Mouse (Mus musculus): ENCODE measurements at regions not wholly inside any gene's neighbourhood (a gene's known extent, or its start where the extent isn't known, plus 50 kb on each side); places are given as distances from the start of the nearest gene placed in this dataset.

DNA sequence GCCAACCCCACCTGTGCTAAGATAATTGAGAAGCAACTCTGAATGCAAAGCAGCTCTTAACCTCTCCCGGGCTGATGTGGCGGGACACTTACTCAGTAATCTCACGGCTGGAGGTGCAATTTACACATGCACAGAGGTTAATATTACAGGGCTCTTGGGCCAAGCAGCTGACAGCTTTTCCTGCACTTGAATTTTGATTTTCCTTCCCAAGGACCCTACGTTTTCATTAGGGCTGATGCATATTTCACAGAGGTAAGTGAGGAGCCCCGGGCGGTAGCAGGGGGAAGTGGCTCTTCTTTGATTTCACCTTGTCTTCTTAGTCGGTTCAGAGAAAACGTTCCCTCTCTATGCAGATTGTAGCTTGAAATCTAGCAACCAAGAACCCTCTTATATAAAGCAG is 139.7 kb downstream of the 1700010I14Rik start:
- no peak for TF ChIP-seq POLR2A (IDR thresholded peaks at IDR 0.05; ENCODE audit: insufficient read length, low read depth)
- no peak for TF ChIP-seq TCF12 (IDR thresholded peaks at IDR 0.05; ENCODE audit: insufficient read depth, poor library complexity, severe bottlenecking)
- TF ChIP-seq USF1 (IDR thresholded peaks at IDR 0.05; ENCODE audit: low read depth) = no peak
- TF ChIP-seq MAX (IDR thresholded peaks at IDR 0.05; ENCODE audit: low read depth) = no peak
- no peak for TF ChIP-seq TCF3 (IDR thresholded peaks at IDR 0.05; ENCODE audit: insufficient read length, low read depth)
- no peak for TF ChIP-seq MYOD1 (IDR thresholded peaks at IDR 0.05; ENCODE audit: control insufficient read depth in 1 of 3, insufficient read length in 2 of 3, low read depth in 2 of 3)
- no peak for TF ChIP-seq POLR2AphosphoS2 (IDR thresholded peaks at IDR 0.05; ENCODE audit: insufficient read length, low read depth)

All from myocyte (in vitro differentiated cells).